Mouse (Mus musculus): Measurements from ENCODE around the gene Lars2. TPM values are rescaled to one million over a fixed set of nuclear protein-coding genes. Genes with fewer than 3 reads are reported as not detected.

Gene Lars2
- total and polyA plus RNA-seq, 3 experiments = 634 to 10,095 (median 684) TPM

DNA sequence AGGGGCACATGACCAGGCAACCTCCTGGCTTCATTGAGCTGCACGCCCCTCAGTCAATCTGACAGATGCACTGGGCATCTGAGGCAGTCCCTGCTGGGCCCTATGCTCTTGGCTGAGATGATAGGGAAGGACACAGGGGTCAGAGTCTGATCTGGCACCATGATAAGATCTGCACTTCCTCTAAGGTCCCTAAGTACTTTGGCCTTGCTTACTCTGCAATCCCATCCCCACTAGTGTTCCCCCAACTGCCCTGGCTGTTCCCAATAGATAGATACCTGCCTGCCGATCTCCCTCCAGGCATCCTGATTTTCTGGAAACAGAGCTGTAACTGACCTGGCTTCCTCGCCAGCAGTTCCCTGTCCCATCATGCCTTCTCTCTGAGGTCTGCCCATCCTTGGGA, 119.9 kb downstream of the Lars2 start:
- H3K27ac ChIP-seq (ENCODE audit: control insufficient read depth, low read depth, low read length) = no peak overlapping the region
- no peak overlapping the region for H3K9ac ChIP-seq (ENCODE audit: control insufficient read depth, low read depth, low read length, poor library complexity, severe bottlenecking)
- H3K36me3 ChIP-seq (ENCODE audit: control insufficient read depth in 1 of 2, insufficient read depth in 2 of 2, low read length in 2 of 2) = peaks cover 2 to 20% of the 10 kb centered on the region in 2 experiments; a peak in 3 of 4 replicates
- peaks cover 70% of the 10 kb centered on the region for H3K79me2 ChIP-seq (ENCODE audit: control insufficient read depth, insufficient read depth, low read length, poor library complexity)
- H3K4me3 ChIP-seq (ENCODE audit: control insufficient read depth in 1 of 2, insufficient read depth in 1 of 2, low read depth in 2 of 2, low read length in 2 of 2) = no peak overlapping the region
- TF ChIP-seq CHD1 (IDR thresholded peaks at IDR 0.05; ENCODE audit: low read depth, low read length) = no peak
- TF ChIP-seq JUND (IDR thresholded peaks at IDR 0.05; ENCODE audit: low read depth, low read length) = no peak
- no peak for TF ChIP-seq KAT2A (conservative IDR thresholded peaks at IDR 0.05; ENCODE audit: low read depth, low read length)
- TF ChIP-seq GABPA (IDR thresholded peaks at IDR 0.05; ENCODE audit: low read depth, low read length) = no peak
- TF ChIP-seq POLR2AphosphoS5 (IDR thresholded peaks at IDR 0.05; ENCODE audit: borderline replicate concordance, low read depth, low read length) = no peak
- TF ChIP-seq RCOR1 (IDR thresholded peaks at IDR 0.05; ENCODE audit: low read depth, low read length) = no peak
- TF ChIP-seq SMC3 (IDR thresholded peaks at IDR 0.05; ENCODE audit: low read depth, low read length) = no peak
- TF ChIP-seq ZC3H11A (IDR thresholded peaks at IDR 0.05; ENCODE audit: low read depth, low read length) = no peak
- no peak for TF ChIP-seq TCF12 (IDR thresholded peaks at IDR 0.05; ENCODE audit: low read depth, low read length)
- TF ChIP-seq MXI1 (IDR thresholded peaks at IDR 0.05; ENCODE audit: low read depth, low read length) = no peak
- no peak for TF ChIP-seq GATA1 (IDR thresholded peaks at IDR 0.05; ENCODE audit: low read depth, low read length)
- no peak for TF ChIP-seq POLR2A (IDR thresholded peaks at IDR 0.05; ENCODE audit: control insufficient read depth in 1 of 2, insufficient read depth in 1 of 2, low read depth in 1 of 2, low read length in 2 of 2, poor library complexity in 1 of 2)
- H3K4me1 ChIP-seq (ENCODE audit: control insufficient read depth in 1 of 2, insufficient read depth in 2 of 2, low read length in 2 of 2) = peaks cover 6 to 31% of the 10 kb centered on the region in 2 experiments
- no peaks in the 10 kb centered on the region for H3K9me3 ChIP-seq (replicated peaks; ENCODE audit: insufficient read depth, low read length)
- H3K27me3 ChIP-seq (ENCODE audit: control insufficient read depth in 1 of 2, insufficient read depth in 2 of 2, low read length in 2 of 2) = no peaks in the 10 kb centered on the region
- DNase-seq (ENCODE audit: low read depth, low spot score) = no peak

DNA sequence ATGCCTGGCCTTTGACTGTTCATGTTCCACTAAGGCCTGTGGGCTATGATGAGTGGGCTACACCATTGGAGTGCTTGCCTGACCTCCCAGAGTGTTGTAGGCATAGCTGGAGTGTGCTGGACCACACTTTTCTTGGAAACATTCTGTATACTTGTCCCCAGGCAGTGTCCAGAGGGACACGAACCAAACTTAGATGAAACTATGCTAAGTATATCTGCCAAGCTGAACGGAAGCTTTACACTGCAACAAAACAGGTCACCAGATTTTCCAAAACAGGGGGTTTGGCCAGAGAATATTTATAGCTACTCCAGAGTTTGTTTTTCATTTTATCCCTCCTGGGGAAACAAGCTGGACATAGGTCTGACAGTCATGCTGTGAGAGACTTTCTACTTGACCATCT, 122.3 kb downstream of the Lars2 start:
- DNase-seq (ENCODE audit: low read depth, low spot score) = no peak
- Histone ChIP-seq H3K4me3 (ENCODE audit: control insufficient read depth in 1 of 2, insufficient read depth in 1 of 2, low read depth in 2 of 2, low read length in 2 of 2) (no peak overlapping the region), H3K27ac (ENCODE audit: control insufficient read depth, low read depth, low read length) (no peak overlapping the region), H3K36me3 (ENCODE audit: control insufficient read depth in 1 of 2, insufficient read depth in 2 of 2, low read length in 2 of 2) (peaks cover 2 to 14% of the 10 kb centered on the region in 2 experiments; a peak in 3 of 4 replicates), H3K9ac (ENCODE audit: control insufficient read depth, low read depth, low read length, poor library complexity, severe bottlenecking) (no peak overlapping the region), H3K27me3 (ENCODE audit: control insufficient read depth in 1 of 2, insufficient read depth in 2 of 2, low read length in 2 of 2) (no peaks in the 10 kb centered on the region), H3K9me3 (replicated peaks; ENCODE audit: insufficient read depth, low read length) (no peaks in the 10 kb centered on the region), H3K79me2 (ENCODE audit: control insufficient read depth, insufficient read depth, low read length, poor library complexity) (peaks cover 64% of the 10 kb centered on the region), H3K4me1 (ENCODE audit: control insufficient read depth in 1 of 2, insufficient read depth in 2 of 2, low read length in 2 of 2) (peaks cover 1 to 29% of the 10 kb centered on the region in 2 experiments; a peak in 3 of 4 replicates)
- TF ChIP-seq SIN3A (IDR thresholded peaks at IDR 0.05; ENCODE audit: low read length) = no peak

DNA sequence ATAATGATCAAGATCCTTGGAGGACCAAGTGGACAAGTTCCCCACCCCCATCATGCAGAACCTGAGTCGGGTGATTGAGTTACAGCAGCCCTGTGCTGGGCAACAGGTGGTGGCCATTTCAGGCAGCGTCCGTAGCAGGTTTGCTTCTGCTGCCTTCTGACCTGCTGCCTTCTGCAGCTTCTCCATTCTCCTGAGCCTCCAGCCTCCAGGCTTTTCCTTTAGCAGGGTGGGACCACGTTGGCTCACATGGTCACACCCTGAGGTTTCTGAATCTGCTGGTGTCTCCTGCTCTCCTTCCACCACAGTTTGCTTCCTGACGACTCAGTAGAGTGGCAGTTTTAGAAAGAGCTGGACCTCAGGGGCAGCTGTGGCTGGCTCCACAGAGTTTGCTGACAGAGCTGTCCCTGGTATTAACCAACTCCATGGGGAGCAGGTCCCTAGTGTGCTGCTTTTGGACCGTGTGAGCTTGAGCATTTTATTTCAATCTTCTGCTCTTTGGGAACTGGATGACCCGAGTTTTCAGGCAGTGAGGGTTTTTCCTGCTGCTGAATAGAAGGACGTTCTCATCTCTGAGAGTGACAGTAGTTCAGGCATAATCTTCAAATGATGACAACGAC, 123.1 kb downstream of the Lars2 start:
- no peaks in the 10 kb centered on the region for H3K9me3 ChIP-seq (replicated peaks; ENCODE audit: insufficient read depth, low read length)
- H3K4me3 ChIP-seq (ENCODE audit: control insufficient read depth in 1 of 2, insufficient read depth in 1 of 2, low read depth in 2 of 2, low read length in 2 of 2) = no peak overlapping the region
- TF ChIP-seq RCOR1 (IDR thresholded peaks at IDR 0.05; ENCODE audit: low read depth, low read length) (no peak), BHLHE40 (IDR thresholded peaks at IDR 0.05; ENCODE audit: borderline replicate concordance, low read depth, low read length) (no peak), ZMIZ1 (IDR thresholded peaks at IDR 0.05; ENCODE audit: low read depth, low read length) (no peak), KAT2A (conservative IDR thresholded peaks at IDR 0.05; ENCODE audit: low read depth, low read length) (no peak), ELF1 (IDR thresholded peaks at IDR 0.05; ENCODE audit: low read depth, low read length) (no peak), TBP (IDR thresholded peaks at IDR 0.05; ENCODE audit: low read depth, low read length) (no peak), HCFC1 (IDR thresholded peaks at IDR 0.05; ENCODE audit: low read depth, low read length) (no peak), CHD1 (IDR thresholded peaks at IDR 0.05; ENCODE audit: low read depth, low read length) (no peak), TAL1 (IDR thresholded peaks at IDR 0.05; ENCODE audit: low read length) (no peak), CTCF (IDR thresholded peaks at IDR 0.05 in 2 of 3, conservative IDR thresholded peaks at IDR 0.05 in 1 of 3; ENCODE audit: control insufficient read depth in 1 of 3, insufficient read depth in 1 of 3, low read depth in 2 of 3, low read length in 3 of 3, poor library complexity in 1 of 3, severe bottlenecking in 1 of 3) (no peak), MXI1 (IDR thresholded peaks at IDR 0.05; ENCODE audit: low read depth, low read length) (no peak)
- no peak overlapping the region for H3K27ac ChIP-seq (ENCODE audit: control insufficient read depth, low read depth, low read length)
- peaks cover 2 to 14% of the 10 kb centered on the region in 2 experiments for H3K36me3 ChIP-seq (ENCODE audit: control insufficient read depth in 1 of 2, insufficient read depth in 2 of 2, low read length in 2 of 2)
- H3K27me3 ChIP-seq (ENCODE audit: control insufficient read depth in 1 of 2, insufficient read depth in 2 of 2, low read length in 2 of 2) = no peaks in the 10 kb centered on the region
- peaks cover 3 to 30% of the 10 kb centered on the region in 2 experiments for H3K4me1 ChIP-seq (ENCODE audit: control insufficient read depth in 1 of 2, insufficient read depth in 2 of 2, low read length in 2 of 2)
- no peak overlapping the region for H3K9ac ChIP-seq (ENCODE audit: control insufficient read depth, low read depth, low read length, poor library complexity, severe bottlenecking)
- peaks cover 59% of the 10 kb centered on the region for H3K79me2 ChIP-seq (ENCODE audit: control insufficient read depth, insufficient read depth, low read length, poor library complexity)
- DNase-seq (ENCODE audit: low read depth, low spot score) = no peak
